25 mouse cellular contexts compared by ENCODE assay signal in the genomic region with DNA sequence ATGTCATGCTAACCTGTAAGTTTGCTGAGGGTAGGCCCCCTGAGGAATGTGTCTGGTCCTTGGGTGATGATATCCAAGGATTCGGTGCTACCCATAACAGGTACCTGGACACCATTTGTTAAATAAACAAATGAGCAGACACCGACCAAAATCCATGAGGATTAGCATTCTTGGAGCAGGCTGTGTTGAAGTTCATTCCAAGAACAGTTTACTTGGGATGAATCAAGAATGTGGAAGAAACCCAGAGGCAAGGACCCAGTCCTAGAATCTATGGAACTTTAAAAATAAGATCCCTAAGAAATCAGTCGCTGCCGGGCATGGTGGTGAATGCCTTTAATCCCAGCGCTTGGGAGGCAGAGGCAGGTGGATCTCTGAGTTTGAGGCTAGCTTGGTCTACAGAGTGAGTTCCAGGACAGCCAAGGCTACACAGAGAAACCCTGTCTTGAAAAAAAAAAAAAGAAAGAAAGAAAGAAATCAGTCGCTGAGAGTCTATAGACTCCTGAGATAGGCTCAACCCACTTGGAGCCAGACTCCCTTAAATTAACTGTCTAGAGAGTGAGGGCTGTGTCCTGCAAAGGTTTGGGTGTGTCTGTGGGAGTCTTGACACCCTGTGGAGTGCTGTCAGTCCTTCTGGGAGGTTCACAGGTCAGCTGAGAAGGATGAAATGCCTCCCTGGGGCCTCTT.
DNase-seq lines count a peak whose midpoint lies in the region; ATAC-seq and TF ChIP-seq lines count a peak whose summit lies in the region.
"Had no signal": no experiment of that assay in that cellular context is flagged by ENCODE, and none has a peak within 500 bp of the region (broad histone marks: within the 10 kb centered on the region; RNA-seq: fewer than 3 reads in every experiment).

No protein-coding gene starts in this region.

- no peak overlapping the region for H3K4me3 ChIP-seq in heart, embryonic 12.5 days
- H3K4me3 ChIP-seq in liver, embryonic 15.5 days (replicated peaks) = no peak overlapping the region
- H3K4me3 ChIP-seq in stomach, postnatal 0 days (ENCODE audit: low read depth, low read length) = no peak overlapping the region
- H3K4me3 ChIP-seq: forebrain, embryonic 13.5 days; heart, embryonic 15.5 days; hindbrain, embryonic 12.5 days; intestine, embryonic 15.5 days; layer of hippocampus, adult 2 months; limb, embryonic 13.5 days; midbrain, embryonic 15.5 days had no signal

- TF ChIP-seq EP300 in stomach, postnatal 0 days (optimal IDR thresholded peaks at IDR 0.05) = no peak

- peaks cover 5% of the 10 kb centered on the region; the same call in 1 of the 2 replicates for H3K9me3 ChIP-seq in heart, embryonic 12.5 days (replicated peaks)
- no peaks in the 10 kb centered on the region for H3K9me3 ChIP-seq in liver, embryonic 15.5 days (replicated peaks)
- no peaks in the 10 kb centered on the region for H3K9me3 ChIP-seq in stomach, postnatal 0 days (ENCODE audit: control insufficient read depth, low read length)
- H3K9me3 ChIP-seq: forebrain, embryonic 13.5 days; heart, embryonic 15.5 days; hindbrain, embryonic 12.5 days; intestine, embryonic 15.5 days; limb, embryonic 13.5 days; midbrain, embryonic 15.5 days had no signal

- H3K4me1 ChIP-seq in heart, embryonic 12.5 days (replicated peaks) = peaks cover 20% of the 10 kb centered on the region
- peaks cover 68% of the 10 kb centered on the region for H3K4me1 ChIP-seq in liver, embryonic 15.5 days (replicated peaks)
- H3K4me1 ChIP-seq in stomach, postnatal 0 days (replicated peaks; ENCODE audit: control insufficient read depth, insufficient read depth) = no peaks in the 10 kb centered on the region
- H3K4me1 ChIP-seq: forebrain, embryonic 13.5 days; hindbrain, embryonic 12.5 days; limb, embryonic 13.5 days had no signal

- H3K4me2 ChIP-seq in heart, embryonic 12.5 days = no peak overlapping the region
- peak overlapping the region; percentile 45 for H3K4me2 ChIP-seq in liver, embryonic 15.5 days
- no peak overlapping the region for H3K4me2 ChIP-seq in stomach, postnatal 0 days (replicated peaks; ENCODE audit: low read depth)
- H3K4me2 ChIP-seq: forebrain, embryonic 13.5 days; heart, embryonic 15.5 days; hindbrain, embryonic 12.5 days; intestine, embryonic 15.5 days; limb, embryonic 13.5 days; midbrain, embryonic 15.5 days had no signal

- no peak for DNase-seq in heart, adult 9 months (ENCODE audit: low spot score in 2 of 2)
- DNase-seq in stomach, postnatal 0 days (ENCODE audit: low spot score) = no peak
- no peak for DNase-seq in retina, postnatal 1 day
- DNase-seq in layer of hippocampus, adult 18-20 months (ENCODE audit: low spot score in 2 of 2) = no peak
- DNase-seq: adrenal gland, postnatal 36 days; cerebellum, adult 2 months; cerebellum, postnatal 14 days; gastrocnemius, postnatal 25 days; heart, postnatal 36 days; kidney, postnatal 25 days; lung, adult 2 months; lung, postnatal 10 days; right cerebral cortex, adult 18-20 months had no signal

- peak overlapping the region; percentile 48 for H3K27ac ChIP-seq in heart, embryonic 12.5 days (ENCODE audit: poor library complexity, severe bottlenecking)
- H3K27ac ChIP-seq in liver, embryonic 15.5 days (replicated peaks) = peak overlapping the region; percentile 83
- H3K27ac ChIP-seq in stomach, postnatal 0 days (replicated peaks) = no peak overlapping the region
- H3K27ac ChIP-seq: forebrain, embryonic 13.5 days; heart, embryonic 15.5 days; hindbrain, embryonic 12.5 days; hindbrain, postnatal 0 days; intestine, embryonic 15.5 days; layer of hippocampus, adult 2 months; limb, embryonic 13.5 days; macrophage; midbrain, embryonic 15.5 days had no signal

- H3K36me3 ChIP-seq in heart, embryonic 12.5 days = no peaks in the 10 kb centered on the region
- no peaks in the 10 kb centered on the region for H3K36me3 ChIP-seq in liver, embryonic 15.5 days (replicated peaks)
- no peaks in the 10 kb centered on the region for H3K36me3 ChIP-seq in stomach, postnatal 0 days (ENCODE audit: control insufficient read depth, insufficient read depth, low read length)
- H3K36me3 ChIP-seq: heart, embryonic 15.5 days; hindbrain, embryonic 12.5 days; intestine, embryonic 15.5 days; limb, embryonic 13.5 days; midbrain, embryonic 15.5 days had no signal

- no peak for TF ChIP-seq CTCF in stomach, postnatal 0 days (IDR thresholded peaks at IDR 0.05; ENCODE audit: low read depth)

- no peak overlapping the region for H3K9ac ChIP-seq in heart, embryonic 12.5 days
- peak overlapping the region; percentile 40; the same call in 1 of the 2 replicates for H3K9ac ChIP-seq in liver, embryonic 15.5 days
- no peak overlapping the region for H3K9ac ChIP-seq in stomach, postnatal 0 days (ENCODE audit: low read length)
- H3K9ac ChIP-seq: forebrain, embryonic 13.5 days; heart, embryonic 15.5 days; hindbrain, embryonic 12.5 days; intestine, embryonic 15.5 days; limb, embryonic 13.5 days; midbrain, embryonic 15.5 days had no signal

- 89% methylated on average over 6 of the region's 6 CpGs for WGBS in heart, embryonic 12.5 days
- WGBS in liver, embryonic 15.5 days (ENCODE audit: insufficient replicate concordance) = 75% methylated on average over 6 of the region's 6 CpGs
- 87% methylated on average over 6 of the region's 6 CpGs for WGBS in stomach, postnatal 0 days

- ATAC-seq in heart, embryonic 12.5 days (ENCODE audit: insufficient number of reproducible peaks, low FRiP score) = no peak
- peak; percentile 38 for ATAC-seq in erythroblast, adult 5-6 weeks (replicated peaks; ENCODE audit: low FRiP score, poor library complexity, severe bottlenecking)
- peak; percentile 40; the same call in 1 of the 2 replicates for ATAC-seq in liver, embryonic 15.5 days (ENCODE audit: insufficient read depth)
- ATAC-seq in stomach, postnatal 0 days (ENCODE audit: low FRiP score, low TSS enrichment) = 0 out of 2 replicates have a peak, but pooled peaks have one; percentile 32
- ATAC-seq: forebrain, embryonic 13.5 days; hindbrain, postnatal 0 days; midbrain, embryonic 15.5 days had no signal

- no peaks in the 10 kb centered on the region for H3K27me3 ChIP-seq in heart, embryonic 12.5 days (replicated peaks)
- no peaks in the 10 kb centered on the region for H3K27me3 ChIP-seq in liver, embryonic 15.5 days
- no peaks in the 10 kb centered on the region for H3K27me3 ChIP-seq in stomach, postnatal 0 days (ENCODE audit: control insufficient read depth, insufficient read depth, low read length)
- H3K27me3 ChIP-seq: forebrain, embryonic 13.5 days; heart, embryonic 15.5 days; hindbrain, embryonic 12.5 days; intestine, embryonic 15.5 days; limb, embryonic 13.5 days; midbrain, embryonic 15.5 days had no signal
